Mouse (Mus musculus) cortical plate, adult 2 months (tissue): ENCODE measurements around the gene Gja10.

Experiments
- CTCF ChIP-seq: fragments of 200-500 bp; IDR thresholded peaks from 2 replicates; pipeline ENCODE4 v1.5.1; 2011; ENCODE audit warnings: mild to moderate bottlenecking, control low read depth, low read length; ENCODE audit not compliant: insufficient read depth; ENCODE audit errors: extremely low read depth
- POLR2A ChIP-seq: fragments of 200-500 bp; IDR thresholded peaks from 2 replicates; pipeline ENCODE4 v1.6.1; 2011; ENCODE audit warnings: mild to moderate bottlenecking, low read length, control low read depth; ENCODE audit not compliant: insufficient read depth; ENCODE audit errors: extremely low read depth

- no peak for TF ChIP-seq CTCF
- no peak for TF ChIP-seq POLR2A
Measured at GRCm38 (mm10) chr4:32587543-32587942, 15.0 kb downstream of the Gja10 start.
